Mouse (Mus musculus): ENCODE data around the gene Gm13090.

Gene Gm13090

DNA sequence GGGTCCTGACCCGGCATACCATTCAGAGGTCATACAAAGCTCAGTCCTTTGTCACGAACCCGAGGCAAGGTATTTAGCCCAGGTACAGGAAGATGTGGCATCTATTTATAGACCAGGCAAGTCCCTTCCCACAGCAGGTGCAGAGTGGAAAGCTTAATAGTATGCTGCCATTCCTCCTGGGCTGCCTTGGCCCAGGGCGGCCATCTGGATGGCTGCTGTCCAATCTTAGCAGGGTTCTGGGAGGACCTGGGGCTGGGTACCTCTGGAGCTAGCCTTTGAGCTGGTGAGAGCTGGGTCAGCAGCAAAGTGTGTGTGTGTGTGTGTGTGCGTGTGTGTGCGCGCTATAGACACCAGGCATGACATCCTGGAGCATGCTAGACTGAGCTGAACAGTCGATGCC, 46.1 kb downstream of the Gm13090 start:
- no peak for DNase-seq (ENCODE audit: extremely low read depth, low read depth, low spot score)

DNA sequence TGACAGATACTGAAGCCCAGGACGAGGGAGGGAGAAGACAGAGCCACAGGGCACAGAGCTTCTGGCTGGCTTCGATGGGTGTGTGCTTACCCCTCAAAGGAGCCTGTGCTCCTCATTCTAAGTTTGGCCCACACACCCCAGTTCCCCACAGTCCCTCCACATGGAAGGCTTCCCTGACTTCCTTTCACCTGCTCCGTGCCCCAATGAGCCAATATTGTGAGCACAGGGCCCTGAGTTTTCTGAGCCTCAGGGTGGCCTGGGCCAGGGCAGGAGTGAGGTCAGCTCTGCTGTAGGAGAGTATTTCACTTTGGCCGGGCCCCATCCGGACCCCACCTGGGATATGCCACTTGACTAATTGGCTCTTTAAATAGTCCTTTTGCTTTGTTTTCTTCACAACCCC, 48.3 kb downstream of the Gm13090 start:
- DNase-seq (ENCODE audit: extremely low read depth, low read depth, low spot score): no peak

DNA sequence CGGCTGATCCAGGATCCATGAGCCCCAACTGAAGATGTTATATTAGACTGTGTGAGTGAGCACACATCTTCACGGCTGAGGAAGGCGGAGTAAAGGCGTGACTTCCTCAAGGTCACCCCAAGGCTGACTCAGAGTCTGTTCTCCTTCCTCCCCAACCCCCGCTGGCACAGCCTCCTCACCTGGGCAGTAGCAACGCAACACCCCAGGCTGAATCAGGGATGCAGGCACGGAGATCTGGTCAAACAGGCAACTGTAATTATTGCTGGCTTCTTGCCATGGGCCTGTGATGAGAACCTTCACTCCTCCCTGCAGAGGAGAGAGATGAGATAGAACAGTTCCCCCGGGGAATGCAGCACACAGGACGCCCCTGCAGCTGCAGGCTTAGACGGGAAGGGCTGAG, 48.8 kb downstream of the Gm13090 start:
- DNase-seq (ENCODE audit: extremely low read depth, low read depth, low spot score): peak; percentile 52

DNA sequence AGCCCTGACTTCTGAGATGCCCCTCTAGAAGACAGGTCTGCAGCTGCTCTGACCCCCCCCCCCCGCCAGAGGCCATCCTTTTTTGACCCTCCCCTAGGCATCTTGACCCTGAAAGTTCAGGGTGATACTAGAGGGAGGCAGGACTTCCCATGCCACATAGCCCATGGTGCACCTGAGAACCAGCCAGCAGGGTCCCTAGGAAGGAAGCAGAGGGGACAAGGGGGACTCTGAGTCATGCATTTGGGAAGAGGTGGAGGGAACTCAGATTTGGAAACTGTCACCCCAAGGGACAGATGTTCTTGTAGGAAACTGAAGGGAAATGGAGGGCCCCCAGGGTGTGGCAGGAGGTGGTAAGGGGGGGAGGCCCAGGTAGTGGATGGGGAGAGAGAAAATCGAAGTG, 49.2 kb downstream of the Gm13090 start:
- DNase-seq (ENCODE audit: extremely low read depth, low read depth, low spot score): no peak

DNA sequence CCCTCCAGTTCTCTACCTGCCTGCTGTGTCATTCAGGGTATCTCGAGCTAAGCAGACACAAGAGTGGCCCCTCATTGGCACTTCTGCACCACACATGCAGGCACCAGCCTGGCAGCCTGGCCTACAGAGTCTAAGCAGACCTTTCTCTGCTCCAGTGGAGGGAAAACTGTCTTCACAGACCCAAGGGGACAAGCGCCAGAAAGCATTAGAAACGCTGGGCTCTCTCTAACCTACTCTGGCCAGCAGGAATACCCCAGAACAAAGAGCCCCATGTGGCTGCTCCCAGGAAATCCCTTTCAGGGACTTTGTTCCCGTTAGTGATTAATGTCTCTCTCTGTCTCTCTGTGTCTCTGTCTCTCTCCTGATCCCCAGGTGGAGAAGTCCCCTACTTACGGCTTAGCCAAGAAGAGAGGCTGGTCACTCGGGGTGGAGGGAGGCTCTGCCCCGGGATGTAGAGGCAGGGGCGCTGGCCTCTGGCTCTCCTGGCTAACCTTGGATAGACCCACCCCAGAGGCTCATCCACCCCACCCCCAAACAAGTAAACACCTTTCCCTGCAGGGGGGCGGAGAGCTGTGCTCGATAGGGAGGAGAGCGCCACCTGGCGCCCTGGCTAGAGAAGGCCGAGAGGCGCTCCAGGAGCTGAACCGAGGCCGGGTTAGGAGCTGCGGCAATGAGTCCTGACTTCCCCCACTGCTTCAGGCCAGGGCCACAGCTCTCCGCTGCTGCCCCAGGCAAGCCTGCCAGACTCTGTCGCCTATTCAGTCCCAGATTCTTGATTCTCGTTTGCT, 49.9 kb downstream of the Gm13090 start:
- DNase-seq (ENCODE audit: extremely low read depth, low read depth, low spot score): no peak

DNA sequence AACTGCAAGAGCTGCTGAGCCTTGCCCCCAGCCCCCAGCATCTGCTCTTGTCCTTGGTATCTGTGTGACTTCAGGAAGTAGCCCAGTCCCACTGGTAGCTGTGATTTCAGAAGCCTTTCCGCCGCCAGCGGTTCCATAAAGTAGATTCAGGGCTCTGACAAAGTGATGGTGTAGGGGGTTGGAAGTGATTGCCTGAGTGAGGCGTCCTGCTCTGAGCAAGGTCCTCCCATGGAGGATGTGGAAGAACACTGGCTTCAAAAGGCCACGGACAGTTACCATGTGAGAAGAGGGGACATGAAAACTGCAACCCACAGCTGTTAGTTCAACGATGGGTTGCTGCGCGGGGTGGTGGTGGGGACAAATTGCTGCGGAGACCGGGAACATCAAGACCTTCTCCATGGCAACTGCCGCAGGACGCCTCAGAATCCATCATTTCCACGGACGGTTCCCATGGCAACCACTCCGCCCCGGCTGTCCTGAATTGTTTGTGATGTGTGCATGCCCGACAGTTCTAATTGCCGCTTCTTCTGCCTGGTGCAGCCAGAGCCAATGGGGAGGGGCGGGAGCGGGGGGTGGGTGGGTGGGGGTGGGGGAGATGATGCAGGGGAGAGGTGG, 51.1 kb downstream of the Gm13090 start:
- DNase-seq (ENCODE audit: extremely low read depth, low read depth, low spot score): no peak

Measured in fat pad, adult 2 months (tissue).